Mouse (Mus musculus): ENCODE data around the gene Plcb4. TPM values are rescaled to one million over a fixed set of nuclear protein-coding genes. Genes with fewer than 3 reads are reported as not detected.
A peak's percentile ranks its signal among the peaks of the same experiment; 100 is the strongest.

Plcb4 gene
- total and polyA plus RNA-seq, 2 experiments from 2014 or later = 31.4 to 66.6 TPM

DNA sequence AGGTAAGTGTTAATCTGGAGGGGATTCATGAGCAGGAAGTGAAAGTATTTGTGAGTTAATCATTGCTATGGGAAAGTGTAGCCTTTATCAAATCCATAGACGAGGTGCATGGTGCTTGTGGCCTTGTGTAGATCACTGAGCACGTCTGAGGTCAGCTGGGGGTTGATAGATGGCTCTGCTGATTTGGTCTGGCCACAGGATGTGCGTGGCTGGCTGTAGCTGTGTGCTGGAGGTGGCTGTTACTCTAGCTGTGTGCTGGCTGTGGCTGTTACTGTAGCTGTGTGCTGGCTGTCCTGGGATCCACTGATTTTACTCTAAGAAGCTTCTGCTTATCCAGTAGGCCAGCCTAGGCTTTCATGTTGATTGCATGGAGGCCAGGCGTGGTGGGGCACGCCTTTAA is 91.9 kb downstream of the Plcb4 start:
- Histone ChIP-seq H3K4me1 (ENCODE audit: insufficient read depth, low read length) (no peaks in the 10 kb centered on the region), H3K27ac (ENCODE audit: low read depth, low read length) (no peak overlapping the region), H3K4me3 (ENCODE audit: low read depth, low read length) (no peak overlapping the region), H3K4me2 (ENCODE audit: low read depth, low read length, poor library complexity, severe bottlenecking) (no peak overlapping the region), H3K36me3 (ENCODE audit: insufficient read depth, low read length) (no peaks in the 10 kb centered on the region), H3K9ac (replicated peaks; ENCODE audit: low read length, poor library complexity, severe bottlenecking) (no peak overlapping the region), H3K27me3 (ENCODE audit: insufficient read depth, low read length) (no peaks in the 10 kb centered on the region), H3K9me3 (ENCODE audit: low read length) (no peaks in the 10 kb centered on the region)
- ATAC-seq (ENCODE audit: low FRiP score) (no peak), DNase-seq (ENCODE audit: low spot score) (no peak)
- no peak for TF ChIP-seq CTCF (IDR thresholded peaks at IDR 0.05)
- WGBS = 89% methylated on average over 5 of the region's 5 CpGs

DNA sequence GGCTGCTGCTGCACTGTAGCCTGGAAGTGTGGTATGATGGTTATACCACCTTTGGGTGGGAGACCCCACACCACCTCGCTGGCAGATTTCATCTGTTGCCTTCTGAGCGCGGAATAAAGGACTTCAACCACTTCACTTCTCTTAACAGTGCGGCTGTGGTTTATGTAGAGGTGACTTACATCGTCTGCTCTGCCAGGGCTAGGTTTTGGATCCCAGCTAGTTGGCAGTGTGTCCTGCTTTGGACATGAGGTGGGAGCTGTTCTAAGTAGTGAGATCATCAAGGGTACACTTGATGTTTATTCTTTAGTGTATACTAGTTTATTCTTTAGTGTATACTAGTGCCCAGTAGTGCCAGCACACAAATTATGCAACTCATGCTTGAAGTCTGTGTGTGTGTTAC is 97.0 kb downstream of the Plcb4 start:
- no peaks in the 10 kb centered on the region for H3K4me1 ChIP-seq (ENCODE audit: insufficient read depth, low read length)
- no peak overlapping the region for H3K9ac ChIP-seq (replicated peaks; ENCODE audit: low read length, poor library complexity, severe bottlenecking)
- ATAC-seq (ENCODE audit: low FRiP score) (no peak), DNase-seq (ENCODE audit: low spot score) (no peak)
- H3K27ac ChIP-seq (ENCODE audit: low read depth, low read length) = no peak overlapping the region
- 94% methylated on average over 5 of the region's 5 CpGs for WGBS
- H3K9me3 ChIP-seq (ENCODE audit: low read length) = no peaks in the 10 kb centered on the region
- no peak overlapping the region for H3K4me3 ChIP-seq (ENCODE audit: low read depth, low read length)
- H3K4me2 ChIP-seq (ENCODE audit: low read depth, low read length, poor library complexity, severe bottlenecking) = no peak overlapping the region
- H3K36me3 ChIP-seq (ENCODE audit: insufficient read depth, low read length) = no peaks in the 10 kb centered on the region
- TF ChIP-seq CTCF (IDR thresholded peaks at IDR 0.05) = no peak
- H3K27me3 ChIP-seq (ENCODE audit: insufficient read depth, low read length) = no peaks in the 10 kb centered on the region

DNA sequence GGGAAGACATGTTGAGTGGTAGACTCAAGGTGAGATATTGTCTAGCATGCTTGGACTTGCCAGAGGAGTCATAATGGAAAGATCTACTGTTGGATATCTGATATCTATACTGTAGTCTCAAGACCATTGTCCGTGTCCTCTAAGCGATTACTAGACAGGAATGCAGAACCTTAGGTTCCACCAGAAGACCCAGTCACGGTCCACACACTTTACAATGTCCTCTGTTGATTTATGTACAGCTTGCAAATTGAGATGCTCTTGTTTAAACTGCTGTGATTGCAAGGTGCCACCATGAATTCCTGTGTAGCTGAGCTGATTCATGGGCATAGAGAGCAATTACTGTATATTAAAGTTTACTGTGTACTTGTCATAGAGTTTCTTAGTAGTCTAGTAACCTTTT is 98.7 kb downstream of the Plcb4 start:
- no peaks in the 10 kb centered on the region for H3K9me3 ChIP-seq (ENCODE audit: low read length)
- no peak overlapping the region for H3K4me3 ChIP-seq (ENCODE audit: low read depth, low read length)
- H3K27ac ChIP-seq (ENCODE audit: low read depth, low read length) = no peak overlapping the region
- no peak overlapping the region for H3K9ac ChIP-seq (replicated peaks; ENCODE audit: low read length, poor library complexity, severe bottlenecking)
- no peak for ATAC-seq (ENCODE audit: low FRiP score)
- WGBS = 95% methylated on average over 3 of the region's 3 CpGs
- no peaks in the 10 kb centered on the region for H3K27me3 ChIP-seq (ENCODE audit: insufficient read depth, low read length)
- no peak overlapping the region for H3K4me2 ChIP-seq (ENCODE audit: low read depth, low read length, poor library complexity, severe bottlenecking)
- H3K36me3 ChIP-seq (ENCODE audit: insufficient read depth, low read length) = no peaks in the 10 kb centered on the region
- no peak for TF ChIP-seq CTCF (IDR thresholded peaks at IDR 0.05)
- no peak for DNase-seq (ENCODE audit: low spot score)
- no peaks in the 10 kb centered on the region for H3K4me1 ChIP-seq (ENCODE audit: insufficient read depth, low read length)

DNA sequence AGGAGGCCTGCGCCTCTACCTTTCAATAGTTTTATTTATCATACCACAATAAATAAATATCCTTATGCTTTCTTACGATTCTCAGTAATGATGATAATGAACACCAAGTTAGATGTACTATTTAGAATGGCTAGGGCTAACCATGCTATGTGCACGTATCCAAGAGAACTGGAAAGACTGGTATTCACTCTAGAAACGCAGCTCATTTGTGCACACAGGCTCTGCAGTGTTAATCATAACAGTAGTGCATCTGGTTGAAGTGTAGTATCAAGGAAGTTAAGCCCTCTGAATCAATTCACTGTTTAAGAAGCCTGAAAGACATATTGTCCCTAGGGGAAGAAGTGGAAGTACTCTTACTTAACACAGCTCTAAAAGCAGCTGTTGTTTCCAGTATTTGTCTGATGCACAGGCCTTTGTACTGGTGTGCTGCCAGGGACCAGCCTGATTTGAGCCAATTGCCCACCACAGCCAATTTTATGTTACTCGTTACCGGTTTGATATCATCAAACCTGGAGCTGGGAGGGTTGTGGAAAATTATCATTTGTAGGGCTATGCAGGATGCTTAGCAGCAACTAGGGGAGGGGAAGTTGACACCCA is 100.8 kb downstream of the Plcb4 start:
- ATAC-seq (ENCODE audit: low FRiP score) (no peak), DNase-seq (ENCODE audit: low spot score) (peak; percentile 29)
- TF ChIP-seq CTCF (IDR thresholded peaks at IDR 0.05) = no peak
- no peak overlapping the region for H3K9ac ChIP-seq (replicated peaks; ENCODE audit: low read length, poor library complexity, severe bottlenecking)
- no peaks in the 10 kb centered on the region for H3K36me3 ChIP-seq (ENCODE audit: insufficient read depth, low read length)
- H3K27me3 ChIP-seq (ENCODE audit: insufficient read depth, low read length) = no peaks in the 10 kb centered on the region
- H3K9me3 ChIP-seq (ENCODE audit: low read length) = no peaks in the 10 kb centered on the region
- WGBS = 69% methylated on average over 6 of the region's 6 CpGs
- no peak overlapping the region for H3K4me3 ChIP-seq (ENCODE audit: low read depth, low read length)
- H3K27ac ChIP-seq (ENCODE audit: low read depth, low read length) = no peak overlapping the region
- H3K4me1 ChIP-seq (ENCODE audit: insufficient read depth, low read length) = peaks cover 2% of the 10 kb centered on the region; the same call in 1 of the 2 replicates
- H3K4me2 ChIP-seq (ENCODE audit: low read depth, low read length, poor library complexity, severe bottlenecking) = no peak overlapping the region

DNA sequence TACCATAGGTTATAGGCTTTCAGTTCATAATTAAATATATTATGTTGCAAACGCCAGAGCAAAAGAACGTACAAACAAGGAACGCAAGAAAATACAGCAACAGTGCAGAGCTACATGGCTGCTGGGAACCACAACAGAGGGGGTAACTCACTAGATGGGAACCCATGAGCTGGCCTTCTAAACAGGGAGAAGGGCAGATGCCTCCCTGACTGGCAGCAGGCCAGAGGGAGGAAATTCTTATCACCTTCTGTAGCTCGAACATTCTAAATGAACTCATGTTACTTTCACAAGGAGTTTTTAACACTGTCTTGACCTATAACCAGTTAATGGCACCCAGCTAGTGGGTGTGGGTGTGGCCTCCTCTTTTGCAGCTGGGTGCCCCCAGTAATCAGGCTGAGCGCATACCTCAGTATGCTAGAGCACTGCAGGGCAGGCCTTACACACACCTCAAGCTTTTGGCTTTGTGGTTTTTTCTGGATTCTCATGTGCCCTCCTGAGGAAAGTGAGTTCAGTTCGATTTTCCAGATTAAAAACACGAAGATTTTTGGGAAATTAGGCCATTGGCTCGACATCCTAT is 102.5 kb downstream of the Plcb4 start:
- H3K27me3 ChIP-seq (ENCODE audit: insufficient read depth, low read length) = no peaks in the 10 kb centered on the region
- no peak overlapping the region for H3K27ac ChIP-seq (ENCODE audit: low read depth, low read length)
- DNase-seq (ENCODE audit: low spot score) (no peak), ATAC-seq (ENCODE audit: low FRiP score) (no peak)
- TF ChIP-seq CTCF (IDR thresholded peaks at IDR 0.05) = no peak
- no peaks in the 10 kb centered on the region for H3K36me3 ChIP-seq (ENCODE audit: insufficient read depth, low read length)
- H3K9me3 ChIP-seq (ENCODE audit: low read length) = no peaks in the 10 kb centered on the region
- no peak overlapping the region for H3K4me3 ChIP-seq (ENCODE audit: low read depth, low read length)
- peaks cover 5% of the 10 kb centered on the region; the same call in 1 of the 2 replicates for H3K4me1 ChIP-seq (ENCODE audit: insufficient read depth, low read length)
- 85% methylated on average over 8 of the region's 8 CpGs for WGBS
- H3K4me2 ChIP-seq (ENCODE audit: low read depth, low read length, poor library complexity, severe bottlenecking) = no peak overlapping the region
- no peak overlapping the region for H3K9ac ChIP-seq (replicated peaks; ENCODE audit: low read length, poor library complexity, severe bottlenecking)

DNA sequence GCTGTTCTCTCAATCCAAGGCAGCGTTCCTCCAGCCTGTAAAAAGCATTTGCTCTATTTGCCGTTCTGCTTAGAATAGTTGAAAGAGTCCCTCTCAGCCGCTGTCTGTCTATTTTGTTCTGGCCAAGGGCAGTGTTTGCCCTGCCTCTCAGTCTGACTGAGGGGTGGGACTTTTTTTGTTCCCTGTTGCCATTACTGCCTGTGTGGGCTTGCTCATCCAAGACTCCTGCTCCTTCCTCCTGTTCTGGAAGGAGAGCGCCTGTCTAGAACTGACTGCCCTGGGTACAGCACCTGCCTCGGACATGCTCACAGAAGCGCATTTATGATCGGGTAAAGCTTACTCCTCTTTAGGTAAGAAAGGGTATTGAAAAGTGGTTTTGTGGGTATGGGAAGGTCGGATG is 105.9 kb downstream of the Plcb4 start:
- Histone ChIP-seq H3K9me3 (ENCODE audit: low read length) (no peaks in the 10 kb centered on the region), H3K4me2 (ENCODE audit: low read depth, low read length, poor library complexity, severe bottlenecking) (no peak overlapping the region)
- DNase-seq (ENCODE audit: low spot score) = peak; percentile 31

More for the DNA sequence above, 105.9 kb downstream of the Plcb4 start:
- Histone ChIP-seq H3K27ac (ENCODE audit: low read depth, low read length) (no peak overlapping the region), H3K4me1 (ENCODE audit: insufficient read depth, low read length) (peaks cover 5% of the 10 kb centered on the region; the same call in 1 of the 2 replicates), H3K36me3 (ENCODE audit: insufficient read depth, low read length) (no peaks in the 10 kb centered on the region), H3K9ac (replicated peaks; ENCODE audit: low read length, poor library complexity, severe bottlenecking) (no peak overlapping the region), H3K4me3 (ENCODE audit: low read depth, low read length) (no peak overlapping the region), H3K27me3 (ENCODE audit: insufficient read depth, low read length) (no peaks in the 10 kb centered on the region)
- TF ChIP-seq CTCF (IDR thresholded peaks at IDR 0.05) = no peak
- 34% methylated on average over 8 of the region's 8 CpGs for WGBS
- no peak for ATAC-seq (ENCODE audit: low FRiP score)
